Mouse (Mus musculus) cerebellum, adult 2 months (tissue): Measurements from ENCODE around the gene Prr30.

Experiments
- CTCF ChIP-seq: fragments of 200-500 bp; IDR thresholded peaks from 2 replicates; pipeline ENCODE4 v1.5.1; 2011; ENCODE audit warnings: low read depth, mild to moderate bottlenecking, control low read depth, low read length, moderate library complexity, borderline replicate concordance; ENCODE audit not compliant: insufficient read depth
- POLR2A ChIP-seq: fragments of 200-500 bp; IDR thresholded peaks from 2 replicates; pipeline ENCODE4 v1.6.1; 2011; ENCODE audit warnings: low read length, control low read depth, borderline replicate concordance; ENCODE audit not compliant: insufficient read depth

GRCm38 (mm10) chr14:101237965-101238364 lies 37.8 kb upstream of the Prr30 start:
- TF ChIP-seq POLR2A (no peak), CTCF (no peak)
